Mouse (Mus musculus) heart, embryonic 14.5 days (tissue): Measurements from ENCODE around the gene Rph3a. TPM values are rescaled to one million over a fixed set of nuclear protein-coding genes. Genes with fewer than 3 reads are reported as not detected.

Experiments used
- ATAC-seq: fragments of 200-750 bp; cut with Nextera tagmentation; 2 replicates; pipeline ENCODE4 v1.8.0; 2017; ENCODE audit warnings: low read depth, moderate TSS enrichment; ENCODE audit not compliant: insufficient number of reproducible peaks, insufficient read depth, low FRiP score
- H3K27ac ChIP-seq, 2 experiments: fragments of 200-500 bp in 1 of 2; fragments of 300-500 bp in 1 of 2; sonication (generic) in 1 of 2; replicated peaks in 1 of 2; 2 replicates each; pipeline ENCODE4 v1.5.1; 2012 to 2014; ENCODE audit warnings: low read depth in 2 of 2, low read length in 2 of 2, control low read depth in 1 of 2, mild to moderate bottlenecking in 1 of 2, mixed read lengths in 1 of 2; ENCODE audit not compliant: control insufficient read depth in 1 of 2, insufficient read depth in 1 of 2
- H3K27me3 ChIP-seq: fragments of 300-500 bp; sonication (generic); 2 replicates; pipeline ENCODE4 v1.6.1; 2014; ENCODE audit warnings: mild to moderate bottlenecking, low read length, control low read depth; ENCODE audit not compliant: control insufficient read depth, insufficient read depth
- H3K36me3 ChIP-seq: fragments of 300-500 bp; sonication (generic); 2 replicates; pipeline ENCODE4 v1.6.1; 2014; ENCODE audit warnings: mild to moderate bottlenecking, control low read depth, low read length, mixed read lengths; ENCODE audit not compliant: control insufficient read depth, insufficient read depth
- H3K4me1 ChIP-seq, 2 experiments: fragments of 200-500 bp in 1 of 2; fragments of 300-500 bp in 1 of 2; sonication (generic) in 1 of 2; 2 replicates each; pipeline ENCODE4 v1.6.1; 2012 to 2014; ENCODE audit warnings: low read length in 2 of 2, control low read depth in 1 of 2, mixed read lengths in 1 of 2; ENCODE audit not compliant: control insufficient read depth in 2 of 2, insufficient read depth in 2 of 2
- H3K4me2 ChIP-seq: fragments of 300-500 bp; sonication (generic); 2 replicates; pipeline ENCODE4 v1.6.1; 2014; ENCODE audit warnings: mild to moderate bottlenecking, low read length
- H3K4me3 ChIP-seq, 2 experiments: fragments of 200-500 bp in 1 of 2; fragments of 300-500 bp in 1 of 2; sonication (generic) in 1 of 2; 2 replicates each; pipeline ENCODE4 v1.5.1; 2012 to 2014; ENCODE audit warnings: low read length in 2 of 2, mild to moderate bottlenecking in 2 of 2, control low read depth in 1 of 2, low read depth in 1 of 2, moderate library complexity in 1 of 2; ENCODE audit not compliant: control insufficient read depth in 1 of 2, insufficient read depth in 1 of 2
- H3K9ac ChIP-seq: fragments of 300-500 bp; sonication (generic); 2 replicates; pipeline ENCODE4 v1.6.1; 2014; ENCODE audit warnings: mild to moderate bottlenecking, low read length
- H3K9me3 ChIP-seq: fragments of 300-500 bp; sonication (generic); 2 replicates; pipeline ENCODE4 v1.6.1; 2016; ENCODE audit warnings: low read length, control low read depth; ENCODE audit not compliant: control insufficient read depth
- WGBS: fragments of 180-500 bp; shearing (Covaris S2); extraction: QIAGEN DNeasy Blood & Tissue Kit; methylation state at CpG from one replicate; pipeline ENCODE4 v1.1.7; 2014; 5-methylcytosine and 5-hydroxymethylcytosine counted together
- polyA plus RNA-seq: library from polyadenylated mRNA; unstranded; fragments of >200 nt; fragmentation: Nextera tagmentation; extraction: Ambion mirVana; gene quantifications from 2 replicates; pipeline ENCODE4 v1.2.1, GENCODE M21; 2014

Rph3a gene
- polyA plus RNA-seq, 1 experiment from 2014 or later: not detected

GRCm38 (mm10) chr5:121003781-121004180 lies 6.1 kb downstream of the Rph3a start:
- Histone ChIP-seq H3K4me2 (no peak overlapping the region), H3K36me3 (no peaks in the 10 kb centered on the region), H3K9ac (no peak overlapping the region), H3K4me1 (no peaks in the 10 kb centered on the region), H3K27me3 (peaks cover 34% of the 10 kb centered on the region), H3K27ac (no peak overlapping the region), H3K4me3 (no peak overlapping the region), H3K9me3 (no peaks in the 10 kb centered on the region)
- no peak for ATAC-seq
- WGBS: 42% methylated on average over 17 of the region's 17 CpGs

DNA sequence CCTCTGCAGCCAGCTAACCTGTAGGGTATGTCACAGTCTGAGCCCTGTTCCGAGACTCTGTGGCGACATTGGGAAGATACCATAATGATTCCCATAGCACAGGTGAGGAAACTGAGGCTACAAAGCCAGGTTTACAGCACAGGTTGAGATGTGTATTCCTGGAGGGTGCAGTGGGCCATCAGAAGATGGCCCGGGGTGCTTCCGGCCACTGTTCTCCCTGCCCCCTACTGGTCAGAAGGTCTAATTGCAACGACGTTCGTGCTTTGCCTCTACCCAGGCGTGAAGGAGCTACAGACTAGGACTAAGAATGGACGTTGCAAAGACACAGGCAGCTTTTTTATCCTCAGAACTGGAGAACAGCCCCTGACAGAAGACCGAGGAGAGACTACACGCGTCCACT lies 10.3 kb downstream of the Rph3a start:
- no peak for ATAC-seq
- 34% methylated on average over 12 of the region's 12 CpGs for WGBS

GRCm38 (mm10) chr5:120988373-120988772 lies 21.5 kb downstream of the Rph3a start:
- no peak for ATAC-seq
- 88% methylated on average over 3 of the region's 3 CpGs for WGBS
- no peaks in the 10 kb centered on the region for H3K36me3 ChIP-seq
- no peaks in the 10 kb centered on the region for H3K4me1 ChIP-seq
- no peaks in the 10 kb centered on the region for H3K27me3 ChIP-seq
- H3K4me3 ChIP-seq: no peak overlapping the region
- H3K9ac ChIP-seq: no peak overlapping the region
- no peaks in the 10 kb centered on the region for H3K9me3 ChIP-seq
- H3K4me2 ChIP-seq: no peak overlapping the region
- no peak overlapping the region for H3K27ac ChIP-seq

More for the DNA sequence above, 10.3 kb downstream of the Rph3a start:
- Histone ChIP-seq H3K4me1 (no peaks in the 10 kb centered on the region), H3K4me3 (no peak overlapping the region), H3K27ac (no peak overlapping the region), H3K36me3 (no peaks in the 10 kb centered on the region), H3K9me3 (no peaks in the 10 kb centered on the region), H3K4me2 (no peak overlapping the region), H3K9ac (no peak overlapping the region), H3K27me3 (peaks cover 18% of the 10 kb centered on the region; the same call in 1 of the 2 replicates)

GRCm38 (mm10) chr5:120983029-120983428 lies 26.9 kb downstream of the Rph3a start:
- no peak for ATAC-seq
- Histone ChIP-seq H3K9ac (no peak overlapping the region), H3K4me2 (no peak overlapping the region), H3K4me1 (no peaks in the 10 kb centered on the region), H3K36me3 (no peaks in the 10 kb centered on the region), H3K9me3 (0 out of 2 replicates have a peak, but pooled peaks cover 13% of the 10 kb centered on the region), H3K4me3 (no peak overlapping the region), H3K27me3 (no peaks in the 10 kb centered on the region), H3K27ac (no peak overlapping the region)
- 69% methylated on average over 1 of the region's 1 CpGs for WGBS

GRCm38 (mm10) chr5:120981211-120981610 lies 28.7 kb downstream of the Rph3a start:
- Histone ChIP-seq H3K9ac (no peak overlapping the region), H3K27me3 (no peaks in the 10 kb centered on the region), H3K9me3 (0 out of 2 replicates have a peak, but pooled peaks cover 13% of the 10 kb centered on the region), H3K4me2 (no peak overlapping the region), H3K4me1 (no peaks in the 10 kb centered on the region), H3K36me3 (no peaks in the 10 kb centered on the region), H3K27ac (no peak overlapping the region), H3K4me3 (no peak overlapping the region)
- WGBS: 86% methylated on average over 11 of the region's 11 CpGs
- no peak for ATAC-seq

GRCm38 (mm10) chr5:120980116-120980515 lies 29.8 kb downstream of the Rph3a start:
- Histone ChIP-seq H3K9me3 (0 out of 2 replicates have a peak, but pooled peaks cover 13% of the 10 kb centered on the region), H3K9ac (no peak overlapping the region), H3K4me1 (no peaks in the 10 kb centered on the region), H3K36me3 (no peaks in the 10 kb centered on the region), H3K4me2 (no peak overlapping the region), H3K27me3 (no peaks in the 10 kb centered on the region), H3K4me3 (no peak overlapping the region), H3K27ac (no peak overlapping the region)
- 76% methylated on average over 2 of the region's 2 CpGs for WGBS
- no peak for ATAC-seq

GRCm38 (mm10) chr5:120976138-120976537 lies 33.8 kb downstream of the Rph3a start:
- no peak overlapping the region for H3K9ac ChIP-seq
- H3K4me1 ChIP-seq: no peaks in the 10 kb centered on the region
- no peak for ATAC-seq
- 0 out of 2 replicates have a peak, but pooled peaks cover 8% of the 10 kb centered on the region for H3K9me3 ChIP-seq
- H3K27ac ChIP-seq: no peak overlapping the region
- WGBS: 33% methylated on average over 3 of the region's 3 CpGs
- H3K36me3 ChIP-seq: no peaks in the 10 kb centered on the region
- no peak overlapping the region for H3K4me3 ChIP-seq
- no peak overlapping the region for H3K4me2 ChIP-seq
- no peaks in the 10 kb centered on the region for H3K27me3 ChIP-seq

DNA sequence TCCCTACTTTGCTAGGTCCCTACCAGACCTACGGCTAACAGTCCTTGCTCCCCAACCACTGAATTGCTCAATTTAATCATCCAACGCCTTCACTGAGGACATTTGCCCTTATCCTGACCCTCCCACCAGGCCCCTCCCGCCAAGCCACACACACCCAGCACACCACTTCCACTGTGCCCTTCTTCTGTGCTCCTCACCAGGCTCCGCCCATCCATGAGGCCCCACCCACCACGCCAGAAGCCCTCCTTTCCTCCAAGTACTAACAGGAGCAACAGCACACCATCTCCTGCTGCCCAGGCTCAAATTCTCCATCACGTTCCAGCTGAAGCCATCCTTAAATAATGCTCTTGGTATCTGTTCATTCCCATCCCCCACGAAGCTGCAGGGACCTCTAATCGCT lies 35.4 kb downstream of the Rph3a start:
- Histone ChIP-seq H3K4me1 (no peaks in the 10 kb centered on the region), H3K27me3 (no peaks in the 10 kb centered on the region), H3K4me3 (no peak overlapping the region), H3K27ac (no peak overlapping the region), H3K36me3 (no peaks in the 10 kb centered on the region), H3K4me2 (no peak overlapping the region), H3K9me3 (no peaks in the 10 kb centered on the region), H3K9ac (no peak overlapping the region)
- 46% methylated on average over 8 of the region's 8 CpGs for WGBS
- no peak for ATAC-seq
